Mouse (Mus musculus): ENCODE measurements around the gene Ifngr2. TPM values are rescaled to one million over a fixed set of nuclear protein-coding genes. Genes with fewer than 3 reads are reported as not detected.
"Not testable (repeated sequence)": the region's sequence is repeated elsewhere in the genome, so short reads cannot be mapped to it uniquely, and the experiment has no call there.

The Ifngr2 gene
- polyA plus RNA-seq, 1 experiment from 2014 or later: 57.5 TPM

GRCm38 (mm10) chr16:91526274-91526673 is 20.6 kb upstream of the Ifngr2 start:
- H3K4me1 ChIP-seq: peaks cover 6% of the 10 kb centered on the region; the same call in 1 of the 2 replicates
- H3K9me3 ChIP-seq: 0 out of 2 replicates have a peak, but pooled peaks cover 3% of the 10 kb centered on the region
- no peak overlapping the region for H3K9ac ChIP-seq
- no peaks in the 10 kb centered on the region for H3K36me3 ChIP-seq
- no peak for ATAC-seq (ENCODE audit: insufficient number of reproducible peaks, insufficient read depth, low FRiP score, low TSS enrichment, low read depth)
- 92% methylated on average over 6 of the region's 6 CpGs for WGBS
- H3K27me3 ChIP-seq: no peaks in the 10 kb centered on the region
- no peak overlapping the region for H3K4me2 ChIP-seq
- no peak overlapping the region for H3K4me3 ChIP-seq
- no peak overlapping the region for H3K27ac ChIP-seq

- no peak overlapping the region for H3K9ac ChIP-seq
- H3K4me2 ChIP-seq: no peak overlapping the region
- no peaks in the 10 kb centered on the region for H3K36me3 ChIP-seq
- no peak overlapping the region for H3K4me3 ChIP-seq
- WGBS: 72% methylated on average over 10 of the region's 10 CpGs
- H3K27me3 ChIP-seq: no peaks in the 10 kb centered on the region
- no peak overlapping the region for H3K27ac ChIP-seq
- H3K9me3 ChIP-seq: 0 out of 2 replicates have a peak, but pooled peaks cover 3% of the 10 kb centered on the region
- peaks cover 3% of the 10 kb centered on the region; the same call in 1 of the 2 replicates for H3K4me1 ChIP-seq
- ATAC-seq (ENCODE audit: insufficient number of reproducible peaks, insufficient read depth, low FRiP score, low TSS enrichment, low read depth): no peak
Measured at GRCm38 (mm10) chr16:91527051-91527450, 19.8 kb upstream of the Ifngr2 start.

- WGBS: 63% methylated on average over 5 of the region's 5 CpGs
- H3K4me2 ChIP-seq: no peak overlapping the region
- 0 out of 2 replicates have a peak, but pooled peaks cover 3% of the 10 kb centered on the region for H3K9me3 ChIP-seq
- no peaks in the 10 kb centered on the region for H3K27me3 ChIP-seq
- H3K9ac ChIP-seq: no peak overlapping the region
- H3K27ac ChIP-seq: no peak overlapping the region
- 0 out of 2 replicates have a peak, but pooled peaks cover 2% of the 10 kb centered on the region for H3K4me1 ChIP-seq
- H3K36me3 ChIP-seq: no peaks in the 10 kb centered on the region
- ATAC-seq (ENCODE audit: insufficient number of reproducible peaks, insufficient read depth, low FRiP score, low TSS enrichment, low read depth): no peak
- no peak overlapping the region for H3K4me3 ChIP-seq
Measured at GRCm38 (mm10) chr16:91527500-91527899, 19.4 kb upstream of the Ifngr2 start.

- H3K4me2 ChIP-seq: no peak overlapping the region
- H3K9me3 ChIP-seq: 0 out of 2 replicates have a peak, but pooled peaks cover 3% of the 10 kb centered on the region
- ATAC-seq (ENCODE audit: insufficient number of reproducible peaks, insufficient read depth, low FRiP score, low TSS enrichment, low read depth): no peak
- no peaks in the 10 kb centered on the region for H3K36me3 ChIP-seq
- no peaks in the 10 kb centered on the region for H3K27me3 ChIP-seq
- WGBS: 81% methylated on average over 9 of the region's 9 CpGs
- no peak overlapping the region for H3K4me3 ChIP-seq
- H3K27ac ChIP-seq: no peak overlapping the region
- H3K4me1 ChIP-seq: 0 out of 2 replicates have a peak, but pooled peaks cover 3% of the 10 kb centered on the region
- no peak overlapping the region for H3K9ac ChIP-seq
Measured at GRCm38 (mm10) chr16:91528578-91528977, 18.3 kb upstream of the Ifngr2 start.

- not testable (repeated sequence) for ATAC-seq (ENCODE audit: insufficient number of reproducible peaks, insufficient read depth, low FRiP score, low TSS enrichment, low read depth)
- 81% methylated on average over 4 of the region's 4 CpGs for WGBS
Measured at GRCm38 (mm10) chr16:91530830-91531229, 16.0 kb upstream of the Ifngr2 start.

GRCm38 (mm10) chr16:91531856-91532255 is 15.0 kb upstream of the Ifngr2 start:
- H3K9me3 ChIP-seq: no peaks in the 10 kb centered on the region
- H3K4me1 ChIP-seq: 0 out of 2 replicates have a peak, but pooled peaks cover 3% of the 10 kb centered on the region
- no peak overlapping the region for H3K4me2 ChIP-seq
- no peak overlapping the region for H3K4me3 ChIP-seq
- WGBS: 80% methylated on average over 6 of the region's 6 CpGs
- no peak overlapping the region for H3K9ac ChIP-seq
- H3K27me3 ChIP-seq: no peaks in the 10 kb centered on the region
- H3K27ac ChIP-seq: no peak overlapping the region
- no peaks in the 10 kb centered on the region for H3K36me3 ChIP-seq
- ATAC-seq (ENCODE audit: insufficient number of reproducible peaks, insufficient read depth, low FRiP score, low TSS enrichment, low read depth): no peak

More at GRCm38 (mm10) chr16:91530830-91531229, 16.0 kb upstream of the Ifngr2 start:
- not testable (repeated sequence) for H3K27ac ChIP-seq, H3K9me3 ChIP-seq, H3K4me3 ChIP-seq, H3K27me3 ChIP-seq, H3K9ac ChIP-seq, H3K36me3 ChIP-seq, H3K4me1 ChIP-seq, H3K4me2 ChIP-seq

- Histone ChIP-seq H3K4me2 (no peak overlapping the region), H3K27me3 (no peaks in the 10 kb centered on the region), H3K36me3 (no peaks in the 10 kb centered on the region), H3K9me3 (no peaks in the 10 kb centered on the region), H3K4me3 (no peak overlapping the region), H3K27ac (no peak overlapping the region), H3K9ac (no peak overlapping the region), H3K4me1 (0 out of 2 replicates have a peak, but pooled peaks cover 3% of the 10 kb centered on the region)
- ATAC-seq (ENCODE audit: insufficient number of reproducible peaks, insufficient read depth, low FRiP score, low TSS enrichment, low read depth): no peak
- WGBS: 62% methylated on average over 2 of the region's 2 CpGs
Measured at GRCm38 (mm10) chr16:91532429-91532828, 14.4 kb upstream of the Ifngr2 start.

- ATAC-seq (ENCODE audit: insufficient number of reproducible peaks, insufficient read depth, low FRiP score, low TSS enrichment, low read depth): no peak
- 74% methylated on average over 23 of the region's 23 CpGs for WGBS
Measured at GRCm38 (mm10) chr16:91533097-91534001, 13.5 kb upstream of the Ifngr2 start.

GRCm38 (mm10) chr16:91534477-91534876 is 12.4 kb upstream of the Ifngr2 start:
- Histone ChIP-seq H3K4me1 (peaks cover 10% of the 10 kb centered on the region; the same call in 1 of the 2 replicates), H3K27me3 (no peaks in the 10 kb centered on the region), H3K36me3 (no peaks in the 10 kb centered on the region), H3K4me3 (no peak overlapping the region), H3K4me2 (no peak overlapping the region), H3K27ac (no peak overlapping the region), H3K9me3 (no peaks in the 10 kb centered on the region), H3K9ac (no peak overlapping the region)
- ATAC-seq (ENCODE audit: insufficient number of reproducible peaks, insufficient read depth, low FRiP score, low TSS enrichment, low read depth): no peak
- WGBS: 51% methylated on average over 13 of the region's 13 CpGs

More at GRCm38 (mm10) chr16:91533097-91534001, 13.5 kb upstream of the Ifngr2 start:
- Histone ChIP-seq H3K27ac (no peak overlapping the region), H3K36me3 (no peaks in the 10 kb centered on the region), H3K27me3 (no peaks in the 10 kb centered on the region), H3K4me1 (peaks cover 5% of the 10 kb centered on the region; the same call in 1 of the 2 replicates), H3K4me2 (no peak overlapping the region), H3K9me3 (no peaks in the 10 kb centered on the region), H3K9ac (no peak overlapping the region), H3K4me3 (no peak overlapping the region)

- Histone ChIP-seq H3K4me1 (peaks cover 10% of the 10 kb centered on the region; the same call in 1 of the 2 replicates), H3K36me3 (no peaks in the 10 kb centered on the region), H3K9me3 (no peaks in the 10 kb centered on the region), H3K9ac (no peak overlapping the region), H3K27me3 (no peaks in the 10 kb centered on the region), H3K27ac (no peak overlapping the region), H3K4me2 (no peak overlapping the region), H3K4me3 (no peak overlapping the region)
- 75% methylated on average over 6 of the region's 6 CpGs for WGBS
- ATAC-seq (ENCODE audit: insufficient number of reproducible peaks, insufficient read depth, low FRiP score, low TSS enrichment, low read depth): no peak
Measured at GRCm38 (mm10) chr16:91534888-91535287, 12.0 kb upstream of the Ifngr2 start.

GRCm38 (mm10) chr16:91536372-91536771 is 10.5 kb upstream of the Ifngr2 start:
- no peak overlapping the region for H3K9ac ChIP-seq
- no peaks in the 10 kb centered on the region for H3K9me3 ChIP-seq
- no peak for ATAC-seq (ENCODE audit: insufficient number of reproducible peaks, insufficient read depth, low FRiP score, low TSS enrichment, low read depth)
- H3K4me1 ChIP-seq: peaks cover 12% of the 10 kb centered on the region
- no peak overlapping the region for H3K27ac ChIP-seq
- no peaks in the 10 kb centered on the region for H3K36me3 ChIP-seq
- H3K27me3 ChIP-seq: no peaks in the 10 kb centered on the region
- no peak overlapping the region for H3K4me2 ChIP-seq
- WGBS: 92% methylated on average over 6 of the region's 6 CpGs
- H3K4me3 ChIP-seq: no peak overlapping the region

GRCm38 (mm10) chr16:91537065-91537464 is 9.8 kb upstream of the Ifngr2 start:
- Histone ChIP-seq H3K4me2 (no peak overlapping the region), H3K9ac (no peak overlapping the region), H3K9me3 (no peaks in the 10 kb centered on the region), H3K36me3 (no peaks in the 10 kb centered on the region), H3K4me3 (no peak overlapping the region), H3K27me3 (no peaks in the 10 kb centered on the region), H3K27ac (no peak overlapping the region), H3K4me1 (peaks cover 18% of the 10 kb centered on the region)
- 73% methylated on average over 3 of the region's 3 CpGs for WGBS
- no peak for ATAC-seq (ENCODE audit: insufficient number of reproducible peaks, insufficient read depth, low FRiP score, low TSS enrichment, low read depth)

Measured in embryonic facial prominence, embryonic 13.5 days (tissue).